Mouse (Mus musculus) T-helper 17 cell (primary cell): Measurements from ENCODE around the gene Rftn1.

Source experiments
- in situ Hi-C, 2 experiments: fragments of 300-600 bp; cut with MboI, MseI; formaldehyde crosslinking; loops; 1 replicate in 1 of 2; 2 replicates in 1 of 2; pipeline ENCODE4 v1.15.1; 2025; ENCODE audit warnings: high pct_unique_total_duplicates in 2 of 2

Rftn1 gene

DNA sequence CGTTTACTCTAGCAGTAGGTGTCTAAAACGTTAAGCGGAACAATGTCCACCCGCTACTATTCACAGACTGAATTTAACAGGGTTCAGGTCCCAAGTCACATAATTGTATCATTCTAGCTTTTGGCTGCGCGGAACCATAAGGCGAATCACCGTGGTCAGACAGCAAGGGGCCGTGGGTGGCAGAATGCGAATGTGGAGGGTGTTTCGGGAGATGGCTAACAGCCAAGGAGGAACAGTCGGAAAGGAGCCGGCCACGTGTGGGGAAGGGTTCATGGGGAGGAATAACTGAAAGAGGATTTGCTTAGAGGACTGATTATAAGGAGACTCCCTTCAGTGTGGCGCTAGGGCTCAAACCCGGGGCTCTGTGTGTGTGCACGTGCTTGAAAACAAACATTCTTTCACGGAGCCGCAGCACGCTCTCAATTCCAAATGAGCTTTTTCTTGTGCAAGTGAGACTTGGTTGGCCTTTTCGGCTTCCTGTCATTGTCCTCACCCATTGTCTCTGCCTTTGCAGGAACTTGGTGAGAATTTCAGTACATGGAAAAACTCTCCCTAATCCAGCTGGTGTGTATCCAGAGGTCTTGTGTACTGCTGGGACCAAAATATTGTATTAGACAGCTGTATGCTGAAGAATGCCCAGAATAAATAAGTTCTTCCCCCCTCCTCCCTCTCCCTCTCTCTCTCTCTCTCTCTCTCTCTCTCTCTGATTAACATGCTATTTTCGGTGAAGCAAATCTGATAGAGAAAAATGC lies 238.4 kb downstream of the Rftn1 start:
- in situ Hi-C loops = loop anchor here in 1 of 2 experiments (10.0 kb wide), 1 partner anchor 653 kb away; no protein-coding TSS in a partner anchor

GRCm38 (mm10) chr17:49951491-49951855 lies 239.0 kb downstream of the Rftn1 start:
- in situ Hi-C loops = loop anchor here in 1 of 2 experiments (10.0 kb wide), 1 partner anchor 653 kb away; no protein-coding TSS in a partner anchor

DNA sequence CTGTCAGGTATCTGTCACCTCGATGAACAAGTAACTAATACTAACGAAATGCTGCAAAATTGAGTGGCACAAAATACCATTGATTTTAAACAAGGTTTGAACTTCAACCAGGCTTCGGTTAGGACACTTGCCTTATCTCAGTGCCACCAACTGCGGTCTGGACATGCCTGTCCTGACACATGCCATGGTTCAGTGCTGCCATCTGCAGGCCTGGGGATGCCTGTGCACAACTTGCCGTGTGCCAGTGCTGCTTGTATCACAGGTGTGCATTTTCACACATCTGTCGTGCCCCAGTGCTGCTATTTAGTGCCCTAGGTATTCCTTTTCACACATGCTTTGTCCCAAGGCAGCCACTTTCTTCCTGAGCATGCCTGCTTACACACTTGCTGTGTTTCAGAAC lies 247.8 kb downstream of the Rftn1 start:
- in situ Hi-C loops = loop anchor here in 1 of 2 experiments (25.0 kb wide), 1 partner anchor 845 kb away; no protein-coding TSS in a partner anchor
